Mouse (Mus musculus) cerebellum, adult 2 months (tissue): Measurements from ENCODE around the gene Pbx1.

ENCODE experiments used
- CTCF ChIP-seq: fragments of 200-500 bp; IDR thresholded peaks from 2 replicates; pipeline ENCODE4 v1.5.1; 2011; ENCODE audit warnings: low read depth, mild to moderate bottlenecking, control low read depth, low read length, moderate library complexity, borderline replicate concordance; ENCODE audit not compliant: insufficient read depth
- POLR2A ChIP-seq: fragments of 200-500 bp; IDR thresholded peaks from 2 replicates; pipeline ENCODE4 v1.6.1; 2011; ENCODE audit warnings: low read length, control low read depth, borderline replicate concordance; ENCODE audit not compliant: insufficient read depth

DNA sequence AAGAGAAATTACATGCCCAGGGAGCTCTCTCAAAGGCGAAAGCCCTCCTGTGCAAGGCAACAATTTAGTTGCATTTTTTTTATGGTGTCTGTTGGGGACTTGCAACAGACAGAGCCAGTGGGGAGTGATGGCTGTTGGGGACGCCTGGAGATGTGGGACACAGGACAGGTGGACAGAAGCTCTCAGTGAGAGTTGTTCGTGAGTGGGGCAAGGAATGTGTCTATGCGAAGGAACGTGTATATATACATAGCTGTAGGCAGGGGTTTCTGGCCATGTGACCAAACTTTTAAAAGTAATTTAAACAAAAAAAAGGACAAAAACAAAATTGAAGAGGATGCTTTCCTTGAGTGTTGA, 39.6 kb downstream of the Pbx1 start:
- no peak for TF ChIP-seq CTCF
- no peak for TF ChIP-seq POLR2A
